Mouse (Mus musculus) cortical plate, adult 2 months (tissue): ENCODE measurements around the gene St6galnac6.

Source experiments
- CTCF ChIP-seq: fragments of 200-500 bp; IDR thresholded peaks from 2 replicates; pipeline ENCODE4 v1.5.1; 2011; ENCODE audit warnings: mild to moderate bottlenecking, control low read depth, low read length; ENCODE audit not compliant: insufficient read depth; ENCODE audit errors: extremely low read depth
- POLR2A ChIP-seq: fragments of 200-500 bp; IDR thresholded peaks from 2 replicates; pipeline ENCODE4 v1.6.1; 2011; ENCODE audit warnings: mild to moderate bottlenecking, low read length, control low read depth; ENCODE audit not compliant: insufficient read depth; ENCODE audit errors: extremely low read depth

GRCm38 (mm10) chr2:32568941-32569340 is 30.6 kb upstream of the St6galnac6 start:
- TF ChIP-seq CTCF (no peak), POLR2A (no peak)
